Mouse (Mus musculus) CH12F3 (cell line): ENCODE results near the gene Nell1.
"Not testable (repeated sequence)": the region's sequence is repeated elsewhere in the genome, so short reads cannot be mapped to it uniquely, and the experiment has no call there.

ENCODE experiments used
- in situ Hi-C: fragments of 300-500 bp; cut with MboI; formaldehyde crosslinking; loops from 2 replicates; pipeline ENCODE4 v1.14.3; 2020; ENCODE audit warnings: low sequenced_read_pairs

Nell1 gene

GRCm38 (mm10) chr7:49974841-49975440 lies at the start of gene Nell1:
Gene Nell1 (plus strand): TSS chr7:49974864.
- in situ Hi-C loops, result no loop called here

GRCm38 (mm10) chr7:49928571-49928970 lies 46.1 kb upstream of the Nell1 start:
- in situ Hi-C loops, result loop anchor here (10.0 kb wide), 1 partner anchor 154 kb away; the partner anchor contains the start of gene Prmt3

DNA sequence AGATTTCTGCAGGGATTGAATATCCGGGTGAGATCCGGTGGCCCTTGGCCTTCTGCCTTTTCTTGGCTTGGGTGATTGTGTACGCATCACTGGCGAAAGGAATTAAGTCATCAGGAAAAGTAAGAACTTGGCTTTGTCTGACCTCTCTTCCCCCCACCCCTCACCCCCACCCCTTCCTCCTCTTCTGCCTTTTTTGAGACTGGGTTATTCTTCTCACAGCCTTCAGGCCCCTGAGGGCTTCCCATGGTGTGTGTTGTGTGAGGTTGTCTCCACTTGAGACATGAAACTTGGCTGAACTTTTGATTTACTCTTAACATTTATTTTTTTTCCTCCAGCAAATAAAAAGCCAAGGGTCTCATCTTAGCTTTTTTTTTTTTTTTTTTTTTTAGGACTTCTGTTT lies 44.7 kb upstream of the Nell1 start:
- in situ Hi-C loops, result loop anchor here (10.0 kb wide), 1 partner anchor 155 kb away; the partner anchor contains the start of gene Prmt3

DNA sequence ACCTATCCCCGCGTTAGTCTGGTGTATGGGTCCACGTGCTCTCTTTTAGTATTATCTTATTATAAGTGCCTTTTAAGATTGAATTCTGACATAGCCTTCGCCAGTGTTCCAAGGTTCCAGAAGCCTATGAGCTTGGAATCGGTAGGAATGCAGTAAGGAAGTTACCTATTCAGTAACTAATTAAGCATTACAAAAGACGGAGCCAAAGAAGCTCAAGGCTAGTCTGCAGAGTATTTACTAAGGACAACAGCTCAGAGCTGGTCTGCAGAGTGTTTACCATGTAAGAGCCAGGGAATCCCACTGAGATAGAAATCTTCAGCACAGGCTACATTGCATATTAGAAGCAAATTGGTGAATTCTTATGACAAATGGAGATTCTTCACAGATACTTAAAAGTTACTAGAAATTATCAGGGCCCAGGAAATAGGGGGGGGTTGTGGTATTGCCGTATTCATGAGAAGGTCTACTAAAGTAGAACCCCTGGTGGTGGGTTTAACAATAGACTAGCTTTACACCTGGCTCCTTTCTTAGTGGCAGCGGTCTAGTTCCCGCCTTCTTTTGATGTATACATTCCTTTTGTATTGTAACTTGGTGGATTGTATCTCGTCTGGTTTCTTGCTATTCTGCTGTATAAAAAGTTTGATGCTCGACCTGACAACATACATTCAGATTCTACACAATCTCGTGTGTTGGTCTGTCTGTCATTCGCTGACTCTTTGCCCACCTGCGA lies 41.1 kb upstream of the Nell1 start:
- in situ Hi-C loops, result not testable (repeated sequence)

DNA sequence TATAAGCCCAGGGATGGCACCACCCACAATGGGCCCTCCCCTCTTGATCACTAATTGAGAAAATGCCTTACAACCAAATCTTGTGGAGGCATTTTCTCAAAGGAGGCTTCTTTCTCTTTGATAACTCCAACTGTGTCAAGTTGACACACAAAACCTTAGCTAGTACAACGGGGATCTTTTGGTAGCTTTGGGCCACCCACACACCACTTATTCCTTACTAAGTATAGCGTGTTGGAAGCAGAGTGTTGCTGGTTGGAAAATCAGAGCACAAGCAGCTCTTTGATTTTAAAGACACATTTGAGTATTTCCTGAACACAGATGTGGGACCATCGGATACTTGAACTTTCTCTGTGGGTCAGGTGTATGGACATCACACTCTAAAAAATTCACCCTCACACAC lies 37.8 kb upstream of the Nell1 start:
- in situ Hi-C loops, result no loop called here

- in situ Hi-C loops, result no loop called here
Measured at GRCm38 (mm10) chr7:49942023-49942422, 32.6 kb upstream of the Nell1 start.

DNA sequence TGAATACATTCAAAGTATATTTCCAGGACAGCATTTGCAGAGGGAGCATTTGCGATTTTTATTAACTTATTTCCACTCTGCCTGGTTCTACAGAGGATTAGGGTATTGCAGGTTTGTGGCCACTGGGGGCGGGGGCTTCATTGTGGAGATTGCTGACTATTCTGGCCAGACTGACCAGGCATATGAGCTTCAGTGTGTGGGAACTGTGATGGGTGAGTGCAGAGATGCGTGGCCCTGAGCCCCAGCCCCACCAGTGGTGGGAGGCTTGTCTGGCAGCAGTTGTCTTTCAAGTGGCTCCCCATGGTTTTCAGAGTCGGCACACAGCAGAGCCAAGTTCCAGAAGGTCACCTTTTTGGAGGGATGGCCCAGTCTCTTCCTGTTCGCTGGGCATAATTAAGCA lies 32.2 kb upstream of the Nell1 start:
- in situ Hi-C loops, result no loop called here

GRCm38 (mm10) chr7:49946691-49947090 lies 28.0 kb upstream of the Nell1 start:
- in situ Hi-C loops, result no loop called here

GRCm38 (mm10) chr7:49953546-49954181 lies 21.0 kb upstream of the Nell1 start:
- in situ Hi-C loops, result no loop called here

- in situ Hi-C loops, result no loop called here
Measured at GRCm38 (mm10) chr7:49954834-49955233, 19.8 kb upstream of the Nell1 start.

GRCm38 (mm10) chr7:49957142-49957541 lies 17.5 kb upstream of the Nell1 start:
- in situ Hi-C loops, result no loop called here

GRCm38 (mm10) chr7:49963764-49964163 lies 10.9 kb upstream of the Nell1 start:
- in situ Hi-C loops, result no loop called here

GRCm38 (mm10) chr7:49969516-49969915 lies 5.1 kb upstream of the Nell1 start:
- in situ Hi-C loops, result no loop called here

DNA sequence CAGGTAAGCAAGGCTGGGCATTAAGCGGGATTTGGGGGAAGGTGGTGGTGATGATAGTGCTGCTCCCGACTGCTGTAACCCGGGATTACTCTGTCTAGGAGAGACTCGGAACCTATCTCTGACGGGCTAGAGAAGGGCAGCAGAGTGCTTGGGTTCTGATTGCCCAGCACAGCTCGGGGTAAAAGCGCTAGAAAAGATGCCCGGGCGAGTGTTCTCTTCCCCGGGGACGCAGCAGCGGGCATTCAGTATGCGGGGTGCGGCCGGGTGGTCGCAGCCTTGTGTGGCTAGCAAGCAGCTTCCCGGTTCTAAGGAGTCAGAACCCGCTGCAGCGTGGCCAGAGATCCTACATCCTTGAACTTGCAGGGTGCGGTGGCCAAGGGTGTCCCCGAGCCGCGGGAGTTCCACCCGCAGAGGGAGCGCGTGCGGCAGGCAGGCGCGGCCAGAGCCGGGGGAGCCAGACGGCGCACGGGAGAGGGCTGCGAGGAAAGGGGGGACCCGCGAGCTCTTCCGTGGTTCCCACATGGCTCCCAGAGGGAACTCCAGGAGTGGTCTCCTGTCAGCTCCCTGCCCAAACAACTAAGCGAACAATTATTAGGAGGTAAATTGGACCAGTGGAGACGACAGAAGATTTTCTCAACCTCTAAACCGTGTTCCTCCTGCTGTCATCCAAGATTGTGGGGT lies 917 bp downstream of the Nell1 start:
- in situ Hi-C loops, result no loop called here

GRCm38 (mm10) chr7:49981511-49982227 lies 7.0 kb downstream of the Nell1 start:
- in situ Hi-C loops, result no loop called here

- in situ Hi-C loops, result no loop called here
Measured at GRCm38 (mm10) chr7:49984698-49985097, 10.0 kb downstream of the Nell1 start.

DNA sequence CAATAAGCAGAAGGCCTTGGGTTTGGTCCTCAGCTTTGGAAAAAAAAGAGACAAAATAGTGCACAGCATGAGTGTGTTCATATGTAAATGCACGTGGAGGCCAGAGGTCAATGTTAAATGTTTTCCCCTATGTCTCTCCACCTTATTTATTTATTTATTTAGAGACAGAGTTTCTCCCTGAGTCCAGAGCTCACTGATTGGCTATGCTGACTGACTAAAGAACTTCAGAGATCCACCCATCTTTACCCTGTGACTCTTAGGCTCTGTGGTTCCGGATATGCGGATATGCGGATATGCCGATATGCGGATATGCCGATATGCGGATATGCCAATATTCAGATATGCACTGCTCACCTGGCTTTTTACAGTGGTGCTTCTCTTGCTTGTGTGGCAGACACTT lies 11.3 kb downstream of the Nell1 start:
- in situ Hi-C loops, result no loop called here

DNA sequence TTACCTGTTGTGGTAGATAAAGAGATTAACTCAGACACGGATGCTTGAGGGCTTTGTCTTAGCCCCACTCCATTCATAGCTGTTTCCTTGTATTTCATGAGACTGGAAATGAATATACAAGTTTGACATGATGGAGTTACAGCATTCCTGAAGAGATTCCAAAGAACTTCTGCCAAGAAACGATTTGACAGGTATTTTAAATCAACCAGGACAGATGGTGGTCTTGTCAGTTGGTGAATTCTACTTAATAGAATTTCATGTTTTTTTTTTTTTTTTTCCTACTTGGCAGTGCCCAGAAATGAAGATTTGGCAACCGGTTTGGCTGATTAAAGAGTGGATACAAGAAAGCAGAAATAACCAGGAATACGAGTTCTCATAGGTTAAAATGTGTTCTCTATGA lies 24.7 kb downstream of the Nell1 start:
- in situ Hi-C loops, result no loop called here

DNA sequence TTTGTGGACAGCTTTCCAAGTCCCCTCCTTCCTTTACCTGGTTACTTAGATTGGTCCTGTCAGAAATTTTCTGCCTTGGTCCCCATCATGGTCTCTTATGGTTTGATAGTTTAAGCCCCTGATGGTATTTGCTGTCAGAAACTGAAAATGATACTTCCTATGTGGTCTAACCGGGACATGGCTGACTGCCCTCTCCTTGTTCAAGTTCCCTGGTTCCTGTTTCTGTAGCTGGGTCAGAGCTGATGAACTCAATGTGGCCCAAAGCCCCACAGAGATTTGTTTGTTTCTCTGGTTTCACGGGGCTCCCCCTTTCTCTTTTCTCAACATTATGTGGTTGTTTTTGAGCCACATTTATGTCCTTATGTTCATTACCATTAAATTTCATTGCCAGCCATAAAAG lies 30.6 kb downstream of the Nell1 start:
- in situ Hi-C loops, result no loop called here

- in situ Hi-C loops, result no loop called here
Measured at GRCm38 (mm10) chr7:50035187-50036153, 60.8 kb downstream of the Nell1 start.
